Mouse (Mus musculus) stomach, embryonic 16.5 days (tissue): ENCODE data around the gene Cd55. TPM values are rescaled to one million over a fixed set of nuclear protein-coding genes. Genes with fewer than 3 reads are reported as not detected.

ENCODE experiments used
- ATAC-seq: fragments of 200-750 bp; cut with Nextera tagmentation; 2 replicates; pipeline ENCODE4 v1.8.0; 2017; ENCODE audit warnings: moderate number of reproducible peaks, moderate TSS enrichment; ENCODE audit not compliant: insufficient read depth, low FRiP score
- H3K27ac ChIP-seq: fragments of 300-500 bp; sonication (generic); 2 replicates; pipeline ENCODE4 v1.5.1; 2014; ENCODE audit warnings: low read length
- H3K27me3 ChIP-seq: fragments of 300-500 bp; sonication (generic); 2 replicates; pipeline ENCODE4 v1.6.1; 2014; ENCODE audit warnings: low read length, control low read depth, mixed read lengths; ENCODE audit not compliant: control insufficient read depth, insufficient read depth
- H3K36me3 ChIP-seq: fragments of 300-500 bp; sonication (generic); 2 replicates; pipeline ENCODE4 v1.6.1; 2014; ENCODE audit warnings: low read length; ENCODE audit not compliant: control insufficient read depth, insufficient read depth
- H3K4me1 ChIP-seq: fragments of 300-500 bp; sonication (generic); 2 replicates; pipeline ENCODE4 v1.6.1; 2014; ENCODE audit warnings: low read length, control low read depth, mixed read lengths; ENCODE audit not compliant: control insufficient read depth, insufficient read depth
- H3K4me2 ChIP-seq: fragments of 300-500 bp; sonication (generic); 2 replicates; pipeline ENCODE4 v1.6.1; 2014; ENCODE audit warnings: low read depth, low read length, mixed read lengths
- H3K4me3 ChIP-seq: fragments of 300-500 bp; sonication (generic); replicated peaks from 2 replicates; pipeline ENCODE4 v1.5.1; 2014; ENCODE audit warnings: mild to moderate bottlenecking, low read length
- H3K9ac ChIP-seq: fragments of 300-500 bp; sonication (generic); 2 replicates; pipeline ENCODE4 v1.6.1; 2014; ENCODE audit warnings: low read length
- H3K9me3 ChIP-seq: fragments of 300-500 bp; sonication (generic); replicated peaks from 2 replicates; pipeline ENCODE4 v1.6.1; 2016; ENCODE audit warnings: low read length, control low read depth; ENCODE audit not compliant: control insufficient read depth
- WGBS: fragments of 180-500 bp; shearing (Covaris S2); extraction: QIAGEN DNeasy Blood & Tissue Kit; methylation state at CpG from one replicate; pipeline ENCODE4 v1.1.7; 2014; 5-methylcytosine and 5-hydroxymethylcytosine counted together
- polyA plus RNA-seq: library from polyadenylated mRNA; unstranded; fragments of >200 nt; fragmentation: Nextera tagmentation; extraction: Ambion mirVana; gene quantifications from 2 replicates; pipeline ENCODE4 v1.2.1, GENCODE M21; 2015

The Cd55 gene
- polyA plus RNA-seq, 1 experiment from 2014 or later, result 55.3 TPM

DNA sequence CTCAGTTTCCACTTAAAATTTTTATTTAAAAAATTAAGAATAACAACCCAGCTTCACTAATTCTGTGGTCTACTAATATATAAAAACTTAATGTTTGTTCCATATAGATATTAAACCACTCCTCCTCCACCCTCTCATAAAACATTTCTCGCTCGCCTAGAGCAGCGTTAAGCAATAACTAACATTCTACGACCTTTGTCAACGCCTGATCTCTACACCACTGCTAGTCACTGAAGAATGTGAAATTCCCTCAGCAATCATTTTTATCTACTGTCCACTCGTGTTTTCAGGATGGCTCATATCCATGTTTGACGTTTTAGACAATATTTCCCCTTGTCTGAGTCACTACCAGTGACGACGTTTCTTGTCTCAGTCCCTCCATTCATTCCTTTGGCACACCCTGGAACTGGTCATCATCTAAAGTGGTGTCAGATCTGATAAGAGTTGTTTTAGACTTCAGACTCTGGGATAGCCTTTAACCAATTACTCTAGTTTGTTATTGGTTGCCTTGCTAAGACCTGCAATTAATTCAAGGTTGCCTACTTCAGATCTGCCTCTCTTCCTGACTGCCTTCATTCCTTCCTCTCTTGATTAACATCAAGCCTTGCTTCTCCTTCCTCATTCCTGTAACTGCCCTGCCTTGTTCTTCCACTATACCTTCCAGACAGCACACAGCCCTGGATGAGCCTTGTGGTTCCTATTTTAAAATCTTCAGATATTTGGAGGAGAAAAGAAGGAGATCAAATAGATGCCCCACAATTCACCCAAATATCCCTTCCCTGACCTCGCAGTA, 23.5 kb upstream of the Cd55 start:
- Histone ChIP-seq H3K36me3 (no peaks in the 10 kb centered on the region), H3K4me2 (no peak overlapping the region), H3K9ac (no peak overlapping the region), H3K4me1 (peaks cover 8% of the 10 kb centered on the region), H3K27me3 (no peaks in the 10 kb centered on the region), H3K9me3 (no peaks in the 10 kb centered on the region), H3K27ac (no peak overlapping the region), H3K4me3 (no peak overlapping the region)
- peak; percentile 44; the same call in 1 of the 2 replicates for ATAC-seq
- 64% methylated on average over 10 of the region's 10 CpGs for WGBS

DNA sequence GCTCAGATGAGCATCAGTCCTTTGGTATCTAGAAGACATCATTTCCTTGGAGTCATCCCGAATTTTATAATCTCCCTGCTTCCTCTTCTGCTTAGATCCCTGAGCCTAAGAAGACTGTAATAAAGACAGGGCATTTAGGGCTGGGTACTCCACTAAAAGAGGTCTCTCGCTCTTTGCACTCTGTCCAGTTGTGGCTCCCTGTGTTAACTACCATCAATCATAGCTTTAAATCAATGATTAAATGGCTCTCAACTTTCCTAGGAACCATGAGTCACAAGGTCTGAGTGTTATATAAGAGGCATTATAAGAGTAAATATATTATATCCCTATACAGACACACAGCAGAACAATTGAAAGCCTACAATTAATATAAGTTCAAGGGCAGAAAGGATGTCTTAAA, 22.8 kb upstream of the Cd55 start:
- Histone ChIP-seq H3K9ac (no peak overlapping the region), H3K4me1 (peaks cover 8% of the 10 kb centered on the region), H3K36me3 (no peaks in the 10 kb centered on the region), H3K27me3 (no peaks in the 10 kb centered on the region), H3K4me3 (no peak overlapping the region), H3K4me2 (no peak overlapping the region), H3K9me3 (no peaks in the 10 kb centered on the region), H3K27ac (no peak overlapping the region)
- ATAC-seq, result no peak
- WGBS, result 65% methylated on average over 2 of the region's 2 CpGs

DNA sequence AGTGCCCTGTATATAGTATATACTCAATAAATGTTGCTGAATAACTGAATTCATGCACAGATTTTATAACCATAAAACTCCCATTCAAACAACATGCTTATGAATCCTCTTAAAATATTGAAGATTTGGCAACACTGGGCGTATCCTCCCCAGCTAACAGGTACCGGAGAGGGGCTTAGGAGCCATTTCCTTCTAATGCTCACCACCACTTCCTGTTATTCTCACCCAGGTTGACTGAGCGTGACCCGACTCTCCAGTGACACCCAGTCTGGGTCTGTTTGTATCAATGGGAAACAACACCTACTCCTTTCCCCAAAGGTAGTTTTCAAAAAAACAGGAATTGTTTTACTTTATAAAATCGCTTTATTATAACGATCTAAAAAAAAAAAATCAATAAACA, 12.4 kb upstream of the Cd55 start:
- no peaks in the 10 kb centered on the region for H3K27me3 ChIP-seq
- no peak overlapping the region for H3K27ac ChIP-seq
- H3K9ac ChIP-seq, result no peak overlapping the region
- H3K4me2 ChIP-seq, result no peak overlapping the region
- H3K4me1 ChIP-seq, result no peaks in the 10 kb centered on the region
- 79% methylated on average over 6 of the region's 6 CpGs for WGBS
- H3K9me3 ChIP-seq, result no peaks in the 10 kb centered on the region
- H3K36me3 ChIP-seq, result no peaks in the 10 kb centered on the region
- no peak for ATAC-seq
- H3K4me3 ChIP-seq, result no peak overlapping the region

DNA sequence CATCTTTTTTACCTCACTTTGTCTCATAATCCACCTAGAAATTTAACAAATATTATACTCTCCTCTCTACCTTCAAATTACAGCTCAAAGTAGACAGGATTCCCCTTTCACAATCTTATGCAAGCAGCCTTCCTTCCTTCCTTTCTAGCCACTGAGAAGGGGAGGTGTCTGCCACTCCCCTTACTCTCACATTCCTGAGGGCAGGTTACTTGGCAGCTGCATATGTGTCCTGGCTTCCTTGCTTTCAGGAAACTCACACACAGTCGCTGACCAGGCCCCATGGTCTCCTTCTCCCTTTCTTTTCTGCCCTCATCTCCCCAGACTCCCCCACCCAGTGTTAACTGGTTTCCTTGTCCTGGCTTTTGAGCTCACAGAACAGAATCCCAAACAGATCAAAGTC, 11.7 kb upstream of the Cd55 start:
- ATAC-seq, result no peak

DNA sequence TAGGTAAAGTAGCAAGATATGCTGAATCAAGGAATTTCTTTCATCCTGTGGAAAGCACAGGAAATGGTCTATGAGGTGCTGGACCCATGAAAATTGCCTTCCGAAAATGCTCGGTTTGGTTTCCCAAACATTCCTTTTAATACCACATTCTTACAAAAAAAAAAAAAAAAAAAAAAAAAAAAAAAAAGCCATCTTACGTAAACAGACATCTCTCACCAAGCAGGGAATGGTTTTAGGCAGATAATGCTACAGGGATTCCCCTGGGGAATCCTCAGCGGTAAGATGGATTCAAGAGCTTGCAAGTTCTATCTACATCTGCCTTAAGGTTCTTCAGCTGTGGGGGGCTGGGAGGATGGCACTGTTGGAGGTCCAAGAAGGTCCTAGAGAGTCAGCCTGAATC, 7.5 kb upstream of the Cd55 start:
- WGBS, result 85% methylated on average over 4 of the region's 4 CpGs
- no peak overlapping the region for H3K27ac ChIP-seq
- no peak for ATAC-seq
- H3K9ac ChIP-seq, result no peak overlapping the region
- H3K36me3 ChIP-seq, result no peaks in the 10 kb centered on the region
- no peak overlapping the region for H3K4me2 ChIP-seq
- H3K9me3 ChIP-seq, result no peaks in the 10 kb centered on the region
- no peak overlapping the region for H3K4me3 ChIP-seq
- no peaks in the 10 kb centered on the region for H3K27me3 ChIP-seq
- no peaks in the 10 kb centered on the region for H3K4me1 ChIP-seq

More for the DNA sequence above, 11.7 kb upstream of the Cd55 start:
- no peak overlapping the region for H3K4me2 ChIP-seq
- no peak overlapping the region for H3K4me3 ChIP-seq
- no peaks in the 10 kb centered on the region for H3K27me3 ChIP-seq
- no peaks in the 10 kb centered on the region for H3K9me3 ChIP-seq
- no peak overlapping the region for H3K9ac ChIP-seq
- WGBS, result 15% methylated on average over 1 of the region's 1 CpGs
- H3K4me1 ChIP-seq, result no peaks in the 10 kb centered on the region
- no peak overlapping the region for H3K27ac ChIP-seq
- H3K36me3 ChIP-seq, result no peaks in the 10 kb centered on the region

DNA sequence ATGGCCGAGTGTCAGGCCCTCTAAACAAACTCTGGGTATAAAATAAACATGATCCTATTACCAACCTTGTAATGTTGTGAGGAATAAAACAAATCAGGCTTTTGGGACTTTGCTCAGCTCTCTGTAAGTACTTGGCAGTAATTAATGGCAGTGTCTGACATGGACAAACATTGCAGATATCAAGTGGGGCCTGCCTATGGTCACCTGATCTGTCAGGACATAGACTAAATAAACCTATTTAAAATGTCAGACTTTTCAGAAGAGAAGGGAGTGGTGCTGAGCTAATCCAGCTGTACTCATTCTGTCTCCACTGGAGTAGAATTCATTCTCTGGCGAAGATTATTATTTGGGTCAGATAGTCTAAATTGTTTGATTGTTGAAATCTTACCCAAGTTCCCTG, 4.9 kb upstream of the Cd55 start:
- 7% methylated on average over 2 of the region's 2 CpGs for WGBS
- no peaks in the 10 kb centered on the region for H3K9me3 ChIP-seq
- ATAC-seq, result peak; percentile 82
- H3K27ac ChIP-seq, result peak overlapping the region; percentile 58
- no peak overlapping the region for H3K9ac ChIP-seq
- no peaks in the 10 kb centered on the region for H3K36me3 ChIP-seq
- H3K4me3 ChIP-seq, result no peak overlapping the region
- no peak overlapping the region for H3K4me2 ChIP-seq
- H3K27me3 ChIP-seq, result no peaks in the 10 kb centered on the region
- peaks cover 5% of the 10 kb centered on the region for H3K4me1 ChIP-seq

DNA sequence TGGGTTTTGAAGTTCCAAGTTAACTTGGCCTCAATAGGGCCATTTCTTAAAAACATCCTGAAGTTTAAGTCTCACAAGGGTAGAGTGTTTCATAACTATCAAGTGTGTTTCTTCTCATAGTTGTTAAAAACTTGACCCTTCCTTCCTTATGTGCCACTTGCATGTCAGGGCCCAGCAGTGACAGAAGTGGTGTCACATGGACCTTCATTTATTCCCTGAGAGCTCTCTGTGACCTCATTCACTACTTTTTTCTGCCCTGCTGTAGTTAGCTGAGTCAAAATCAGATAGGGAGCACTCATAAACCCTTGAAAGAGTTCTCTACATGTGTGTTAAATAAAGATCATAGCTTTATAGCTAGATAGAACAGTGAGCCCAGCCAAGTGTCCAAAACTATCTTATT, 1.6 kb upstream of the Cd55 start:
- peaks cover 5% of the 10 kb centered on the region for H3K4me1 ChIP-seq
- H3K27ac ChIP-seq, result no peak overlapping the region
- no peak overlapping the region for H3K9ac ChIP-seq
- ATAC-seq, result no peak
- H3K4me2 ChIP-seq, result no peak overlapping the region
- no peaks in the 10 kb centered on the region for H3K9me3 ChIP-seq
- H3K27me3 ChIP-seq, result no peaks in the 10 kb centered on the region
- H3K4me3 ChIP-seq, result no peak overlapping the region
- no peaks in the 10 kb centered on the region for H3K36me3 ChIP-seq

DNA sequence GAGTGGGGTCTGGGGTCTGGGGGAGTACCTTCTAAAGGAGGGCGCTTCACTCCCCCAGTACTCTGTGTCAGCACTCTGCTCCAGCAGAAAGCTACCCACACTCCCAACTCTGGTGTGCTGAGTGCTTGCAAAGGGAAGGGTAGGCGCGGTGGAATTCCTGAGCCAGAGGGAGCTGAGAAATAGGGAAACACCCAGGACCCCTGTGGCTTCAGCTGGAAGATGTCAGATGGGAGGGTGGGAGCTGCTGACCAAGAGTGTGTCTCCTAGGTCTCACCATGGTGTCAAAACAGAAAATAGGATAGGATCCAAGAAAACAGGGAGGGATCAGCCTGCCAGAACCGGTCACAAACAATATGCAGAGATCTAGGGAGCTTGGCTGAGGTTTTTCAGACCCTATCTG, 323 bp upstream of the Cd55 start:
- Histone ChIP-seq H3K4me2 (peak overlapping the region; percentile 66), H3K9ac (peak overlapping the region; percentile 82), H3K27ac (peak overlapping the region; percentile 83), H3K27me3 (no peaks in the 10 kb centered on the region), H3K9me3 (no peaks in the 10 kb centered on the region), H3K36me3 (no peaks in the 10 kb centered on the region), H3K4me1 (peaks cover 5% of the 10 kb centered on the region), H3K4me3 (peak overlapping the region; percentile 81)
- WGBS, result 12% methylated on average over 4 of the region's 4 CpGs
- ATAC-seq, result no peak; the same call in 1 of the 2 replicates

DNA sequence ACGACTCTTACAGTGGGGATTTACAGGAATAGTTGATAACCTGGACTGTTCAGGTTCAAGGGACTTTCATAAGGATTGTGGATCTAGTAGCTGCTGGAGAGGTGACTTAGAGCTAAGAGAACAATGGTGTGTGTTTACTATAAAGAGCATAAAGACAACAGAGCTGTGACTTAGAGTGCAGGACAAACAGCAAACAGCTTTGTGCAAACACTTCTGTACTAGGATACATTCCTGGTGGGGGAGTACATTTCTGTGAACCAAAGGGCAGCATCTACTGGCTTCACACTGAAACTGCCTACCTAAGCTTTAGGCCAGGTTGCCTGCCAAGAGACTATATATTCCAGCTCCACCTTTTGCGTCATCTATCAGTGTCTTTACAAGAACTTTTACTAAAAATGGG, 7.4 kb downstream of the Cd55 start:
- no peak for ATAC-seq
- Histone ChIP-seq H3K4me2 (no peak overlapping the region), H3K9me3 (no peaks in the 10 kb centered on the region), H3K9ac (no peak overlapping the region), H3K27me3 (no peaks in the 10 kb centered on the region), H3K4me3 (no peak overlapping the region), H3K36me3 (no peaks in the 10 kb centered on the region), H3K27ac (no peak overlapping the region), H3K4me1 (no peaks in the 10 kb centered on the region)
- 78% methylated on average over 2 of the region's 2 CpGs for WGBS
